Mouse (Mus musculus) lung, postnatal 14 days (tissue): Measurements from ENCODE around the gene Tinf2.

Experiments
- DNase-seq: peaks from one replicate; pipeline ENCODE4 v3.0.0; 2021

Gene Tinf2

DNA sequence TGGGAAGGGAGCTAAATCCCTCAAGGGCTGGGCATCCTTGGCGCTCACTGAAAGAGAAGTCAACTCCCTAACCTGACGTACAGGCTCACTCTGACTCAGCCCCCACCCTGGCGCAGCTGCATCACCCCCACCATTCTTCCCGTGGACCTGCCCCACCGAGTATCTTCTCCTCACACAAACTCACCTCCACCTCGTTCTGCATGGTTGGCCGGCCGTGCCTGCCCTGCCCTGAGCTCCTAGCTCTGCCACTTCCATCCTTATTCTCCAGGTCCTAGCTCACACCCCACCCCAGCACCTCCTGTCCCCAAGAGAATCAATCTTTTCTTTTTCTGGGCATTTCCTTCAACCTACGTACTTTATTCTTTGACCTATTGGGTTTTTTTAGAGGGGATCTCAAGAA lies 19.5 kb upstream of the Tinf2 start:
- DNase-seq: no peak

DNA sequence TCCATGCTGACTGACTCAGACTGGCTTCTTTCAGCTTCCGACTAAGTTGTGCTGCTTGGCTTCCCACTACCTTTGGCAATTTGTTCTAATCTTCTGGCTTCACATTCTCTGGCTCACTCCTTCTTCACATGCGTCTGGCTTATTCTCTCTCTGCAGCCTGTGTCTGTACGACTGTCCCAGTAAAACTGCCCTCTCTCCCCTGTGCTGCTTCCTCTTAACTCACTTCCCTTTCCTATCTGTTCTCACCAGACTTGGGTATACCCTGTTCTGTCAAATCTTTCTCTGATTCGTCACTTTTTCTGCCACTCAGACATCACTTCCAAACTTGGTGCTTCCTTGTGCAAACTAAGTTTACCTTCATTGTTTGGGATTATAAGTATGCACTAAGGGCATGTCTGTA lies 15.6 kb upstream of the Tinf2 start:
- DNase-seq: no peak

DNA sequence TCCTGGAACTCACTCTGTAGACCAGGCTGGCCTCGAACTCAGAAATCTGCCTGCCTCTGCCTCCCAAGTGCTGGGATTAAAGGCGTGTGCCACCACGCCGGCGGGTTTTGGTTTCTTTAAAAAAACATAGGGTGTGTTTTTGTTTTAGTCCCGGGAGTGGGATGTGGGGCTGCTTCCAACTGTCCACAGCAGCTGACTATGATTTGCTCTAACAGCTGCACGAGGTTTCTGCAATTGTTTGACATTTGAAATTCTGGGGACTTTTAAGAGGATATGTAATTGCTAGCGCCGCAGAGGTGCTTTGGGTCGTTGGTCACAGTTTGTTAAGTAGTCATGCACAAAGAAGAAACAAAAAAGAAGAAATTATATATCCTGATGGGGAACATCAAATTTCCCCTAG lies 7.8 kb upstream of the Tinf2 start:
- no peak for DNase-seq

DNA sequence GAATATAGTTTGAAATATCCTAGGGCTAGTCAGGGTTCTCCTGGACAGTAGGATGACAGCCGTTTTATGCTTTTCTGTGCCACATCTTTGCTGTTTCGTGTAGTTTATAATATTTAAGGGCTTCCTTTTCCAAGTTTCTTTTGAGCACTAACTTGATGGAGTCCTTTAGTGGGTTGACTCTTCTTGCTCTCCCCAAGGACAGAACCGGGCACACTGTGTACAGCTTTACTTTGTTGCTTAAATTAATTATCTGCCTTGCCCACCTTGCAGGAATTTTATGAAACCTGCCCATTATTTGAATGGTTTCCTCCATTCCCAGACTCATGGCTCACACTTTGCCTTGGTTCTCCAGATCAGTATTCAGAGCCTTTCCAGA lies 486 bp upstream of the Tinf2 start:
- no peak for DNase-seq

DNA sequence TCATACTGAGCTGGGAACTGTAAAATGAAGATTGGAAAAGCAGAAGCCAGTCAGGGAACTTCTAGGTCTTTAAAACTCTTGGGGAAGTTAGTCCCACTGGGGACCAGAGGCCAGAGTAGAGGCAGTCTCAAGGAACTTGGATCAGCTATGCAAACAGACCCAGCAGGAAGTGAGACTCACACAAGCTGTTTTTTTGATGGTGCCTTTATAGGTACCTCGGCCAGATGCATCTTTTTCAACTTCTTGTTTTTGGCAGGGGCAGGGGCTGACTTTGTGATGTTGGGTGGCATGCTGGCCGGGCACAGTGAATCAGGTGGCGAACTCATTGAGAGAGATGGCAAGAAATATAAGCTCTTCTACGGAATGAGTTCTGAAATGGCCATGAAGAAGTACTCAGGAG lies 4.0 kb downstream of the Tinf2 start:
- DNase-seq: no peak

DNA sequence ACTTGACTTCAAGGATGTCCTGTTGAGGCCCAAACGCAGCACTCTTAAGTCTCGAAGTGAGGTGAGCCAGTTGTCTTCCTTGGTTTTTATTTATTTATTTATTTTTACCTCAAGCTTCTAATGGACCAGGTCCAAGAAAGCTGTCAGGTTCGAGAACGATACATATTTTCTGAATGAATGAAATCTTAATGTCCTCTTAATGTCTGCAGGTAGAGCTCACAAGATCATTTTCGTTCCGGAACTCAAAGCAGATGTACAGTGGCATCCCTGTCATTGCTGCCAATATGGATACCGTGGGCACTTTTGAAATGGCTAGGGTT lies 8.9 kb downstream of the Tinf2 start:
- no peak for DNase-seq

DNA sequence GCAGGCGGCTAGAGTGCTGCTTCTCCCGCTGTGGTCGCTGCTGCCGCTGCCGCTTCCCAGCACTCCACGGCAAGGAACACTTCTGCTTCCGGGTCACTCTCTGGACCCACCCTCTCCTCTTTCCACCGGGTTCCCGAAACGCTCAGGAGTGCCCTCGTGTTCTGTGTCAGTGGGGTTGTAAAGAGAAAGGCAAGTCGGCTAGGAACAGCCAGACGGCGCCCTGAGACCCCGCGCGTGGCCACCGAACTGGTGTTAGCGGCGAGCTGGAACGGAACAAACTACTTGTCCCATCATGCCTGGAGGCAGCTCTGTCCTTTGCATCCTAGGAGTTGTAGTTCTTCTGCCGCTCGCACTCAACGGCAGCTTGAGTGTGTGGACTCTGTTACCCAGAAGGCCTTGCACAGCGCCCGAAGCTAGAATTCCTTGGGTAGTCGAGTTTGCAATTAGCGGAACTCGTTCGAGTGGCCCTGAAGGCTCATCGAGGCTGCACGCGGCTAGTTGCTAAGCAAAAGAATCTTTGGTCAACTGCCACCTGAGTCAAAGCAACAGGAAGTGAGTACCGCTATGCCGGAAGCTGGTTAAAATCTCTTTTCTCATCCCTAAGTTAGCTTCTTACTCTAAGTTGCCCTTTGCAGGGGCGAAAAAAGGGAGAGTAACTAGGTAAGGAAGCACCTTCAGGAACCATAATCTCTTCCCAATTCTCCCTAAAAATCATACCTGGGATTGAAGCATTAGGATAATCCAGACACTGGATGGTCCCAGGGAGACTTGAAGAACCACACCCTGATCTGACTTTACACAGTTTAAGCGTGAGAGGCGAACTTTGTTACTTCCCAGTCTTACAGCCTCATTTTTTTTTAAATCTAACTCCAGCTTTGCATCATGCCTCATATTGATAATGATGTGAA lies 9.5 kb downstream of the Tinf2 start, which contains the start of the genes Gmpr2 and Nedd8:
Gmpr2 (plus strand) TSS at position 109 of the 908 bp plus-strand sequence.
Nedd8 (minus strand) TSS at position 292 of the 908 bp plus-strand sequence.
- DNase-seq: peak; percentile 85

DNA sequence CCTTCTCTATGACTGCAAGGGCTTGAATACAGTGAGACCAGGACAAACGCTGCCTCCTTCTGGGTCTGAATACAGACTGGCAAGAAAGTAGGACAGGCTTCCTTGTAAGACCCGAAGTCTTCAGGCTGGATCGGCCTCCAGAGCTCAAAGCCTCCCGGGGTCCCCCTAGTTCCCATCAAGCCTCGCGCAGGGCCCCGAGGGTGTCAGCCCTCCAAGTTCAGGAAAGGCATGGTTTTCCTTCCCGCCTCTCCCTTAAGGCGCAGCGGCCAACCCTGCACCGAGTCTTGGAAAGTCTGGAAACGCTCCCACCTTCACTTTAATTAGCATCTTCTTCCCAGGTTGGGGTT lies 10.2 kb downstream of the Tinf2 start:
- DNase-seq: no peak

DNA sequence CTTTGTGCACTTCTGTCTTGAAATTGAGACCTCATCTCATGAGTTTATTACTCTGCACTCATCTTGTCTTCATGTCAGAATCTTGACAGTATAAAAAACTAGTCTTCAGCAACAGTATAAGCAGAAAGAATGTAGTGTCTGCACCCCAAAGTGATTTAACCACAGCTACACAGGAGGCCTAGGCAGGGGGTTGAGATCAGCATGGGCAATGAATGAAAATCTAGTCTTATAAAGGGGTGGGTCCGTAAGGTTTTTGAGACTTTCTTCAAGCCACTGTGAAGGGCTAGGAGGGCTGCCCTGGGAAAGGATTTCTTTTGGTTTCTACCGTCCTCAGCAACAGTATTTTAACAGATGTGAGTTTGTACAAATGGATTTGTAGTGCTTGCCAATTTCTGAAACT lies 21.0 kb downstream of the Tinf2 start:
- DNase-seq: no peak

DNA sequence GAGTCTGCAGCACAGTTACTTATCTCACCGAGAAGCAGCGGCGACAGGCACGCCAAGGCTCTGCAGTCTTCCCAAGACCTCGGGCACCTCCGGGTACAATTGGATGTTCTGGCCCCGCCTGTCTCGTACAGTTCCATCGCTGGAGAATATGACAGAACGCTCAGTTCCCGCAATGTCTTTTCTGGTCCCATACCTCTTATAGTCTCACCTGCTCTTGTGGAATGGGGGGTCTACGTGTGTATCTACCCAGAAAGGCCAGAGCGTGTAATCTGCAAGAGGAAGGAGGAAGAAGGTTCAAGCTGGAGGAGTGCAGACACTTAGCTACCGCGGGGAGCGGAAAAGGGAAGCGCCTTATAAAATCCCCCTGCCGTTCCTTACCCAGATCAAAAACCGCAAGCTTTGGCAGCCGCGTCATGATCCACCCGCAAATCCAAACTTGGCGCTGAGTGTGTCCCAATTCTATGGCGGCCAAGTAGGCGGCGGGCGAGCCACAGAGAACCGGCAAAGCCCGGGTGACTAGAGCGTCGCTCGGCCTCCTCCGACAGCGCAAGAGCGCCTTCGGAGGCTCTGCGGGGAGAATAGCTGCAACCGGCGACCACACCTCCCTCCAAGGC lies 21.6 kb downstream of the Tinf2 start, which contains the start of gene Mdp1:
Mdp1 (minus strand) TSS at position 549 of the 614 bp plus-strand sequence.
- peak; percentile 76 for DNase-seq

DNA sequence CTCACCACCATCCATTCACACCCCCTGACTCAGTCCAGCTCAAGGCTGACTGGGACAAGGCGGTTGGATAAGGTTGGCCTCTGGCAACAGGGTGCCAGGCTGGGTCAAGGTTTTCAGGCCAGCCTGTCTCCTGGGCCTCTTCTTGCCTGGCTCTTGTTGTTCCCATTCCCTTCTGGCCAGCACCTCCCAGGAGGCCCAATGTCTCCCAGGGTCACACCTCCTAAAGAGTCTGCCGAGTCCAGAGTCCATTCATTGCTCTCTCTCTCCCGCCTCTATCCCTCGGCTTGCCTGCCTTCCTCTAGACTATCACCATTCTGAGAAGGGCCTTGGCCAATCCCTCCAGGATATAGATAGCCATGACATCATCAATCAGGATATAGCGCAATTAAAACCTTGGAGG lies 23.6 kb downstream of the Tinf2 start:
- no peak for DNase-seq

DNA sequence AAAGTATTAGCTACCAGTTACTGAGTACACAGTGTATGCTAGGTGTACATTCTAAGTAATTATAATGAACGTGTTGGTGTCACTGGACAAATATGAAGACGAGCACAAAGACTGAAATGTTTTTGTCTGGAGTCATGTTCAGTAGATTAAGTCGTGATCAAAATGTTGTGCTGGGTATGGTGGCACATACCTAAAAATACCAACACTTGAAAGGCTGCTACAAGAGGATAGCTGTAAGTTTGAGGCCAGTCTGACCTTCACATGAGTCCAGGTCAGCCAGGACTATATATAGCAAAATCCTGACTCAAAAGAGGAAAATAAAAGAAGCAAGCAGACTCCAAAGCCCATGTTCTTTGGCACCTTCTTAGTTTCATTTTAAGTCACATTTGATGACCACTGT lies 24.7 kb downstream of the Tinf2 start:
- no peak for DNase-seq

DNA sequence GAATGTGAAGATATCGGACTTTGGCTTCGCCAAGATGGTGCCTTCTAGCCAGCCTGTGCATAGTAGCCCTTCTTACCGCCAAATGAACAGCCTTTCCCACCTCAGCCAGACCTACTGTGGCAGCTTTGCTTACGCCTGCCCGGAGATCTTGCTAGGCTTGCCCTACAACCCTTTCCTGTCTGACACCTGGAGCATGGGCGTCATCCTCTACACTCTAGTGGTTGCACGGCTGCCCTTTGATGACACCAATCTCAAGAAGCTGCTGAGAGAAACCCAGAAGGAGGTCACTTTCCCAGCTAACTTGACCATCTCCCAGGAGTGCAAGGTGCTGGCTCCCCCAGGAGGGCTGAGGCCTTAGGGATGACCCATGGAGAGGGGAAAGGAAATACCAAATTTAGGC lies 30.1 kb downstream of the Tinf2 start:
- DNase-seq: no peak

DNA sequence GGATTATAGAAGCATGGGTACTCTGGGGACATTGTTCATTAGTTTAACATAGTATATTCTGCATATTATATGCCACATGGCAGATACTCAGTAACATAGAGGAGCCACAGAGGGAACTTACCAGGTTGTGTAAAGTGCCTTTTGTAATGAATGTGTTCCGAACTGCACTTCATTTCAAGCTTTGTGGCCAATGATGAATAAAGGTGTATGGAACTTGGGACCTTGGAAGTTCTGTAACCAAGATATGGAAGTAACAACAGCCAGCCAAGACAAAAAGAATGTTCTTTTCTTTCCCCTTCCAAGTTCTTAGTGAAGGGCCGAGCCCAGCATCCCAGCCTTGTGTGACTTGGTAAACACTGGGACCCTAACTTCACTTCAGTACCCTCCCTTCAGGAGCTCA lies 31.7 kb downstream of the Tinf2 start, which contains the start of gene Tssk4:
Tssk4 (plus strand) TSS at position 301 of the 400 bp plus-strand sequence.
- DNase-seq: no peak

DNA sequence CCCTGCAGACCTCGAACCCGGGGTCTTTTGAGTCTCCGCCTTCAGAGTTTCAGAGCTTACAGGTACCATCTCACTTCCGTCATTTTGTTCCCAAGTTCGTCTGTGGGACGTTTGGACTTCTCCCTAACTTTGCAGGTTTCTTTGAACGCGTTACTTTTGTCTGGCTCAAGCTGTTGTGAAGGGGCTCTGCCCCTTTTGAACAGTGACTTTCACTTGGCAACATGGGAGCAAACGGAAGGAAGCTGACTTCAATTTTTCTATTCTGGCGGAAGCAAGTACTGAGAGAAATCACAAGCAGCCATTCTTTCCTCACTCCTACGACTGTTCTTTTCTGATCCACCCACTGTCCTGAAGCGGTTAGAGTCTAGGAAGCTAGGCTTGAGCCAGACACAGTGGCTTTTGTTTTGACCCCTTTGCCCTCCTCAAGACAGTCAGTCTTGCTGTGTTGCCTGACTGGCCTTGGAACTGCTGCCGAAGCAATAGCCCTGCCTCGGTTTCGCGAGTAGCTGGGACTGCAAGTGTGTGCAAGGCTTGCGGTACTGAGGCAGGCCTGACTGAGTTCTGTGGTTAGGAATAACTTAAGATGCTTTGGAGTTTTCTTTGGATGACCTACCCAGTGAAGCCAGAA lies 37.2 kb downstream of the Tinf2 start:
- no peak for DNase-seq

DNA sequence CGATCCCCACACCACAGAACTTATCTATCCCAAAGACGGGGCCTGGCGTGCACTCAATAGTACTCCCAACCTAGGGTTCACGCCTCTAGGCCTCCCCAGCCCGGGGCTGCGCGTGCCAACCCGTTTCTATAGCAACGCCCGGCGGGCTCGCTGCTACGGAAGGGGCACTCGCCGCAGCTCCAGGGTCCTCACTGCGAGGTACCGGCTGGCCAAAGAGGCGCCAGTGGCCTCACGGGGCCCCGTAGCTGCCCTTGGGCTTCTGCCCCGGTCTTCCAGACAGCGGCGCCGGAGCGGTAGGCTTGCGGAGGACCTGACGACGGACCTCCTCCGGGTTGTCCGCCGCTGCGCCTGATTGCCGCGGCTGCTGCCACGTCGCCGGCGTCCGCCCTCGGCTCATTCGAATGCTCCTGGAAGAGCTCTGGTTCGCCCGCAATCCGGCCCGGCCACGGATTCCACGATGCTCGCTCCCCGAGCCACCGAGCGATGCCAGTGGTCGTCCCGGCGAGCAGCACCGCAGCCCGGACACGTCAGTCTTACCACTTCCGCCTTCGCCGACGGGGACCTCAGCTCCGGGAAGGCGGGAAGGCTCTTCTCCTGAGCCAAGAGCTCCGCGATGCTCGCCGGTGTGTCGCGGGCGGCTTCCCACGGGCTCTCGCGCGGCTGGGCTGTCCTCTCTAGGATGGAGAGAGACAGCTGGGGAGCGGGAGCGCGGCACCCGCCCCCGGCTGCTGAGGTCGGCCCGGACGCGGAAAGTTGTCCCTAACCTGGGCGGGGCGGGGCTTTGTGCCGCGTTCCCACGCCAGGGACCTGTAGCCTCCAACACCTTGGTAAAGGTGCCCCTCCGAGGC lies 38.3 kb downstream of the Tinf2 start, which contains the start of gene Tm9sf1:
Tm9sf1 (minus strand) TSS at position 747 of the 848 bp plus-strand sequence.
- peak; percentile 80 for DNase-seq

DNA sequence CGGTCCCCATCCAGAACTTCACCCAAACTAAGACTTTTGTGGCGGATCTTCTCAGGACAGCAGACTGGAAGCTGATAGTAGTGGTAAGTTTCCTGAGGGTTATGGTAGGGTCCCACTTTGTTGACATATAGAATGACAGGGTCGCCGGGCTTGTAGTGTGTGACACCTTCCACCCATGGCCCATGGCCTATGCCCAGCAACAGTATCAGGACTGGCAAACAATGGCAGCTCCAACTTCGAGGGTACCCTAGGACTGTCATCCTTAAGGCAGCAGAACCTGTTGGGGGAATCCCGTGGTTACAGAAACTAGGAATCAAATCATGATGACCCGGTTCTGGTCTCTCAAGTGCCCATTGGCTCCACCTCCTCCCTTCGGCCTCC lies 39.0 kb downstream of the Tinf2 start:
- no peak for DNase-seq

DNA sequence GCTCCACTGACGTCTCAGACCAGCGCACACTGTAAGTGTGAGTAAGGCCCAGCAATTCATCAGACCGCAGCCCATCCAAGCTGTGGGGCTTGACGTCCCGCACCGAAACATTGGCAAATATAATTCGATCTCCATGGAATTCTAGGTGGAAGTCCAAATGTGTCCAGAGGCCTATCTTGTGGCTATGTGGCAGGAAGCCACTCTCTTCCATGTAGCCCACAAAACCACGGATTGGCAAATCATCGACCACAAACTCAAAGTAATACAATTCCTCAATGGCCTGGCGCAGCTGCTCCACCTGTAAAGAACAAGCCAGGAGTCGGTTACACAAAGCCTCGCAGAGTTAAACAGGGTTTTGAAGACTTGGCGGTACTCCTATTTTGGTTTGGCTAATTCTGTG lies 40.3 kb downstream of the Tinf2 start:
- DNase-seq: no peak

DNA sequence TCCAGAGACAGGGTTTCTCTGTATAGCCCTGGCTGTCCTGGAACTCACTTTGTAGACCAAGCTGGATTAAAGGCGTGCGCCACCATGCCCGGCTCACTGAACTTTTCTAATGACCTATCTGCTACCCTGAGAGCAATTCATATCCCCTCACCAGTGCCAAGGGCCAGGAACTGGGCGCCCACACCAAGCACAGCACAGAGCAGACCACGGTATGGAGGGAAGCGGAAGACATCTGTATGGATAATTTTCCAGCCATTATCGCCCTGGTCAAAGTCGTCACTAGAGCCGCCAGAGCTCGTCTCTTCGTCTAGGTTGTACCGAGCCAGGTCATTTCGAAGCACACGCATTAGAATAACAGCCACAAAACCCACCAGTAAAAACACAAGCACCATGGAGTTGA lies 40.8 kb downstream of the Tinf2 start:
- DNase-seq: no peak

DNA sequence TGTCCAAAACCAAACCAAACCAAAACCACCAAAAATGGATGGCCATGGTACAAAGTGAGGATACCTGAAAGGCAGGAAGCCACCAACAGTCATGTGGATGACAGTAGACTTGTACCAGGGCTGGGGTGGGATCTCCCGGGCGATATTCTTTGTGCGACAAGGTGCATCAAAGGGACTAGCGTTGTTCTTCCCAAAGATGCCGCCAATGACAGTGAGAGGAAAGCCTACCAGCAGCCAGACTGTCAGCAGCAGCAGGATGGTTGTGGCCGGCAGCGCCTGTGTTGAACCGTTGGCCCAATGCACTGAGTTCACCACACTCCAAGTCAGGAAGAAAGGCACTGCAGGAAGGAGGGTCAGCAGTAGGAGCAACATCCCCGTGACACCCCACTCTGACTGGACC lies 43.8 kb downstream of the Tinf2 start, which contains the start of gene Gm49378:
Gm49378 (minus strand) TSS at position 101 of the 400 bp plus-strand sequence.
- DNase-seq: no peak

DNA sequence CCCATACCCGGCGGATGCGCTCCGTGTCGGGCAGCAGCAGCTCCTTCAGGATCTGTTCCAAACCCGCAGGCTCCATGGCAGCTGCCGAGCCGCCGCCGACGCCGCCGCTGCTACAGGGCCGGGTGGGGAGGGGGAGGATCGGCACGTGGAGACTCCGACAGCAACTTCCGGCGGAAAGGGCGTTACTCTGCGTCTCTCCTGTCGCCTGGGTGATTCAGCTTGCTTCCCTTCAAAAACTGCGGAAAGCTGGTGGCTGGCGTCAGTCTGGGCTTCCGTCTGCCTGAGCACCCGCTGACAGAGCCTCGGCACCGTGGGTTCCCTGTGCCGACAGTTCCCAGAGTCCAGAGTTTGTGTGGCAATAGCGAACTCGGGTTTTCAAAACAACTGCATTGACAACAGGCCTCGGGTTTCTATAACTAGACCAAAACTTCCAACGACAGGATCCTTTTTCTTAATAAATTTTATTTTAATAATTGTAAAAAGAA lies 46.1 kb downstream of the Tinf2 start, which contains the start of gene Ipo4:
Ipo4 (minus strand) TSS at position 435 of the 485 bp plus-strand sequence.
- DNase-seq: peak; percentile 90

DNA sequence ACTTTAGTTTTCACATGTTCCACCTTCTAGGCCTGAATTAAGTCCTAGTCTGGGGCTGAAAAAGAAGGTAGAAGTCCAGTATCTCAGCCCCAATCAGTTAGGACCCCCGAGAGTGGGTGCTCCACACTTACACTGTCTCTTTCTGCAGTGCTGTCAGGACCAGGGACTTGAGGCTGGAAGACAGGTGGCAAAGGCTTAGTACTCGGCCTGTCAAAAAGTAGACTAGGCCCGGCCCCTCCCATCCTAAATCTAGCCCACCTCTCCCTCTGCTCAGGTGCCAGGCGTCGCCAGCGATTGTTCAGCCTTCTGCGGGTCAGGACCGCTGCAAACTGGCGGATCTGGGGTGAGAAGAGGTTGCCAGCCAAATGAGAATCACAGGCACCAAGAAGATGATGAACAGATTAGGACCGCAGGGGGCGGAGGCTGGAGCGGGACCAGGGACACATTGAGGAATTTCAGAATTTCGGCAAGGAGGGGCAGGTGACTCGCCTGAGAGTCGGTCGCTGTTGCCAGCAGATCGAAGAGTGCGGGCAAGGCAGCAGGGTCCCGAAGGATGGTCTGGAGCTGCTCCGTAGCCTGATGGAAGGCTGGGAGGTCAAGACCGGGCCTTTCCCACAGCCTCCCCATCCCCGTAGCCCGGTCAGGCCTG lies 46.6 kb downstream of the Tinf2 start:
- peak; percentile 24 for DNase-seq
